Mouse (Mus musculus) adrenal gland, adult 8-10 months (tissue): Measurements from ENCODE around the gene Dnaic2. TPM values are rescaled to one million over a fixed set of nuclear protein-coding genes. Genes with fewer than 3 reads are reported as not detected.

Source experiments
- DNase-seq: peaks from one replicate; pipeline ENCODE4 v3.0.0; 2022
- total RNA-seq, 4 experiments: library from RNA; stranded (reverse); gene quantifications; 2 replicates each; pipeline ENCODE4 v1.2.4; 2022

Dnaic2 gene
- total RNA-seq, result under 1 TPM; 0.38 to 0.51 (median 0.42) TPM

DNA sequence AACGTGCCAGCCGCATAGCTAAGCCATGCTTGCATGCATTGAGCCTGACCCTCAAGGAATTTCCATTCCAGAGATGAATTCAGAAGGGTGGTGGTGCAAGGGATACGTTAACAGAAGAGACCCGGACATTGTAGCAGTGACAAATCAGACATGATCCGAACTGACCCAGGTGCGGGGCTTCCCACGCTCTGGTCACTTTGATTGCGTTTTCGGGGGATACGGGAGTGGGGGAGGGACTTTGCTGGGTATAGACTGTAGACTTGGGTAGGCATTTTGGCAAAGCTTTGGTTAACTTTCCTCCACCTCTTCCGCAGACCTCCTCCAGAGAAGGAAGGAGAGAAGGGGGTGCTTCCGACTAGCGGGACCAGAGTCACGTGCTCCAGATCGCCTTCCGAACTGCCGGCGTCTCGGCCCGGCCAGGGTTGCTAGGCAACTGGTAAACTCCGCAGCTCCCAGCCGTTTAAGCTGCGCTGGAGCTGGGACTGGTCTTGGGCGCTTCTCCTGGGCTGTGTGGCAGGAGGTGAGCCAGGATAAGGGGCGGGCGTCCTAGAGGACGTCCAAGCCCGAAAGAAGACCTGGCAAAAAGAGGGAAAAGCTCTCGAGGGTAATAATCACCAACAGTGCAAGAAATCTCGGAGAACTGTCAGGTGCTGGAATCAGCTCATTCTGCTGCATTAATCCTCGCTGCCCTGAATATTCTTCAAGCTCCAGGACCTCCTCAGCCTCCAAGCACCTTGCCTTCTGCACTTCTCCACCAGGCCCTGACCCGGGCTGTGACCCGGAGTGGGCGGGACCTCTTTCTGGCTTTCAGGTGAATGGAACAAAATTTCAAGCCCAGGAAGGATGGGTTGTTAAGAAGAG lies at the start of gene Dnaic2:
Gene Dnaic2 (plus strand): TSS at position 444 of the 861 bp plus-strand sequence.
- peak; percentile 68 for DNase-seq

DNA sequence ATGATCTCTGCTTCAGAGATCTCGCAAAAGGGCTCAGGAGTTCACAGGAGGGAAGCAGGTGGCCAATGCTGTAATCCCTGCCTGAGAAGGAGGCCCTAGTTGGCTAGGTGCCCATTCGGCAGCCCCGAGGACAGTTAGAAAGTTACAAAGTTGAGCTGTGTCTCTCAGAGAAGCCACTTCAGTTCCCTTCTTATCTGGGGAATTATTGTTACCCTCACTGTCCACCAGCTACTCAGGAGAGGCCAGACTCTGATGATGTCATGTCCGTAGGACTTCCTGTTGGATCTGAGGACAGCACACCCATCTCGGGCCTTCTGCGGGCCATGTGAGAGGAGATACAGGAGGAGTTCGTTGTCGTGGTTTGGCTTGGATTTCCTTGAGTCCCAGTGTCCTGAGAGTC lies 47.6 kb upstream of the Dnaic2 start:
- DNase-seq, result no peak

DNA sequence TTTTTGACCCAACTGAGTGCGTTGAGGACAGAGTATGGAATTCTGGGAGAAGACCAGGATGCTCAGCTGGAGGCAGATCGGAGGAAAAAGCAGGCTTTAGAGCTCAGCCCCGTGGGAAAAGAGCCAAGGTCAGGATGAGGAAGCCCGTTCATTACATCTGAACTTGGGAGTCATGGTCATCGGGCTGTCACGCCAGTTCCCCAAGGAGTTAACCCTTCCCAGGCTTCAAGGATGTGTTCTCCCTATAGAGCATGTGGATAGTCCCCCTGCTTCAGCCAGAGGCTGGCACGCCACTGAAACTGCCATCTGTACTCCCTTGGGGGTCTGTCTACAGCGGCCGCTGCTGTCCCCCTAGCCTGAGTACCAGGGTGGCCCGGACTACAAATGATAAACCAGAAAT lies 46.9 kb upstream of the Dnaic2 start:
- peak; percentile 82 for DNase-seq

DNA sequence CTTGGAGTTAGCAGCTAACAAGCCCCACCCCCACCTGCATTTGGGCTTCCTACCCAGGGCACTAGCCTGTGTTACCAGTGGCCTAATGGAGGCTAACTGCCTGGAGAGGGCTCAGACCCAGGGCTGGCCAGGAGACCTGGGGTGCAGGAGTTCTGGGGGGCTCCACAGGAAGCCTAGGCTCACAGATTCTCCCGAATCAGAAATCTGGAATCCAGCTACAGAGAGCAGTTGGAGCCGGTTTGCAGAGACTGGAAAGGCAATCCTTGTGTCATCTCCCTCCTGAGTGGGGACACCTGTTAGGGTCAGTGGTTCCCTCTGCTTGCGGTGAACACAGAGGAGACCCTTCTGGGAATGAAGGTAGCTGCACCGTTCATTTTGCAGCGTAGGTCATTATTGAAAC lies 46.2 kb upstream of the Dnaic2 start:
- no peak for DNase-seq

DNA sequence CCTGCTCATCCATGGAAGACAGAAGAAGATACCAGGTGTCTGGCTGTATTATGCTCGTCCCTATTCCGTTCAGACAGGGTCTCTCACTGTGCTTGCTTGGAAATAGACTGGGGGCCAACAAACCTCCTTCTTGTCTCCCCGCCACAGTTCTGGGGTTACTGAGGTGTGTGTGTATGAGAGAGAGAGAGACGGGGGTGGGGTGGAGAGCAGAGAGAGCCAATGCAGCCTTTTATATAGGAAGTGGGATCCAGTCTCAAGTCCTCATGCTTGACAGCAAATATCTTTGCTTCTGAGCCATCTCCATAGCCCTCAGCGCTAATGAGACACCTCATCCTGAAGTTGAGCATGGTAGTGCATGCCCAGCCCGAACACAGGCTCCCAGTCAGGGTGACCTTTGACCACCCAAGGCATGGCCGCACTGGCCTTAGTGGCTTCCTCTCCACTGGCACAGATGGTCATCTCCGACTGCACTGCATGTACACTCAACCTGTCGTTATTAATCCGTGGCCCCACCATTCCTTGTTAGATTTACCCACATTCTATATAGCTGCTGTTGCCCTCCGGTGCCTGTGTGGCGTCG lies 44.8 kb upstream of the Dnaic2 start:
- DNase-seq, result no peak

DNA sequence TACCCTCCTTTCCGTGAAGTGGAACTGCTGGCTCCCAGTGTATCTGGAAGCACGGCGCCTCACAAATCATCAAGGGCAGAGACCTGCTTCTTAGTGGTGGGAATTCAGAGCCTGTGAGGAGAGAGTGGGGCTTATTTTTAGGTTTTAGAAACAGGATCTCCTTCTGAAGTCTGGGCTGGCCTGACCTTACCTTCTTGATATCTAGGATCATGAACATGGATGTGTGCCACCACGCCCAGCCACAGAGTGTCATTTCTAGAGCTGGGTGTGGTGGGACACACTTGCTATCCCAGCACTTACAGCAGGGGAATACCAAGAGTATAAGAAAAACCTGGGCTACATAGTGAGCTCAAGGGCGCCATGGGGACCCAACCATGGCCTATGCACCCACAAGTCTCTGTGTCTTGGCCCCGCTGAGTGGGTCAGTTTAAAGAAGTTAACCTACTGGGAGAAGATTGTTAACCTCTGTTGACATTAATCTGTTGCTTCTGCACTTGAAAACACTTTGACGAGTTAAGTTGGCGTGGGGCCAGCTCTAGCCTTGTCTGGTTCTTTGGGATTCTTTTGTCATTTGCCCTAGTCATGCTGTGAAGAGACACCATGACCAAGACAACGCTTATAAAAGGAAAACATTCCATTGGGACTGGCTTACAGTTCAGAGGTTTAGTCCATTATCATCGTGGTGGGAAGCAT lies 44.0 kb upstream of the Dnaic2 start:
- no peak for DNase-seq

DNA sequence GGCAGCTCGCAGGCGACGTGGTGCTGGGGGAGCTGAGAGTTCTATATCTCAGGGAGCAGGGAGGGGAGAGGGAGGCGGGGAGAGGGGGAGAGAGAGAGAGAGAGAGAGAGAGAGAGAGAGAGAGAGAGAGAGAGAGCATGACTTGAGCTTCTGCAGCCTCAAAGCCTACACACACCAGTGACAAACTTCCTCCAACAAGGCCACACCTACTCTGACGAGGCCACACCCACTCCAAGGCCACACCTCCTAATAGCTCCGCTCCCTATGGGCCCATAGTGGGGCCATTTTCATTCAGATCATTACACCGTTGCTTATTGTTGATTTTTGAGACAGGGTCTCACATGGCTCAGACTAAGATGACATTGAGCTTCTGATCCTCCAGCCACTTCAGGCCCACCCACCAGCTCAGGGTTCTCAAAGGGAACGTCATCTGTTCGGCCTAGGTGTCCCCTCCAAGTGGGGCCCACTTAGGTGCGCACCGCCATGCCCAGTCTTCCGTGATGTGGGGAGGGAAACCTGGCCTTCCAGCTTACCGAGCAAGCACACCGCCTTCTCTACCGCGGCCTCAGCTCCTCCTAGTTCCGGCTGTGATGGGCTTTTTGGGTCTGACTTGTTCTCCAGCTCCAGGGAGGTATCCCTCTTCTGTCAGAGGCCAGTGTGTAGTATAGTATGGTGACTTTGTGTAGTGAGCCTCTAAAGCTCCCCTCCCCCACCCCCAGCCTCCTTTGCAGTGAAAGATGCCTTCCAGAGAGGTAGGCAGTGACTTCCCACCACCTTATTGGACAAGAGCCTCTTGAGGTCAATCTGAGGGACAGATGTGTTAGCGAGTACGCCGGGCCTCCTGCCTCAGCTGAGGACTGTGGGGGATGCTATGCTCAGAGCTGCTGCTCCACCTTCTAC lies 43.2 kb upstream of the Dnaic2 start:
- no peak for DNase-seq

DNA sequence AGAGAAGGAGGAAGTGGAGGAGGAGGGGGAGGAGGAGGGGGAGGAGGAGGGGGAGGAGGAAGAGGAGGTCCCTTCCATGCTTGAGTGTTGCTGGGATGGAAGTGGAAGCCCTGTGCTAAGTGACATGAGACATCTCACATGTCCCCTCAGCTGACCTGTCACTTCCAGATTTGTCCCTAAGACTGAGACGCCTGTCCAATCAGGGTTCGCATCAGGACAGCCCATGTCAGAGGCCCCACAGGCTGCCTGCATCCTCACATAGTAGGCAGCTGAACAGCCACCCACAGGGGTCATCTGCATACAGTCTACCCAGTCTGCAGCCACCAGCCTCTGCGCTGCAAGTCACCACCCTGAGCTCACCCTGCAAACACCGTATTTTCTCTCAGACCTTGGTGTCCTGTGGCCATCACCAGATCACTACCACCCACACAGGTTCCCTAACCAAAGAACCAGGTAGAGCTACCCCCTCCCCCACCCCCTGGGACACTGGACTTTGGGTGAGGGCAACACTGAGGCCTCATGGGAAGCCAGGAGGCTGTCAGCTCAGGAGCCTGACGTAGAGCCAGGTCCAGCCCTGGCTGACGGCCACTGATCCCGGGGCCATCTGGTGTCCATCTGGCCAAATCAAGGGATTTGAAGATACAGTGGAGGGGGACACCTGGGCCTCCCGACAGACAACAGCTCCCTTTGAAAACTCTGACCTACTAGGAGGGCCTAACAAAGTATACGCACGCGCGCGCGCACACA lies 42.4 kb upstream of the Dnaic2 start:
- no peak for DNase-seq

DNA sequence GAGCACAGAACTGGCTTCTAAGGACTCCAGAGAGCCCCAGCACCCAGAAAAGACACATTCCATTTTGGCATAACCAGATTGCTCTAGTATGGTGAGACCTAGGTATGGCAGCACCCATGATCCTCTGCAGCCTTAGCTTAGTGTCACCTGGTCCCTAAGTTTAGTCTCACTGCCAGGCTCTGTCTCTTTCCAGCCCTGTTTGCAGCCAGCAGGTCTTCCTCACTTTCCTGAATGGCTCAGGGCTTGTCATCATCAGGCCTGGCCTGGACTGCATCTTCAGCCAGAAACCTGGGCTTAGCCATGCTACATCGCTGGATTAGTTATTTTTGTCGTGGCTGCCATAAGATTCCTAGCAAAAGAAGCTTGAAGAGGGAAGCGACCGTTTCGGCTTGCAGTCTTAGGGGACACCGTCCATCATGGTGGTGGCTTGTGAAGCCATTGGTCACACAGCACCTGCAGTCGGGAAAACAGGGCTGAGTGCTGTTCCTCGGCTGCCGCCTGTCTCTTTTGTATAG lies 41.6 kb upstream of the Dnaic2 start:
- DNase-seq, result no peak

DNA sequence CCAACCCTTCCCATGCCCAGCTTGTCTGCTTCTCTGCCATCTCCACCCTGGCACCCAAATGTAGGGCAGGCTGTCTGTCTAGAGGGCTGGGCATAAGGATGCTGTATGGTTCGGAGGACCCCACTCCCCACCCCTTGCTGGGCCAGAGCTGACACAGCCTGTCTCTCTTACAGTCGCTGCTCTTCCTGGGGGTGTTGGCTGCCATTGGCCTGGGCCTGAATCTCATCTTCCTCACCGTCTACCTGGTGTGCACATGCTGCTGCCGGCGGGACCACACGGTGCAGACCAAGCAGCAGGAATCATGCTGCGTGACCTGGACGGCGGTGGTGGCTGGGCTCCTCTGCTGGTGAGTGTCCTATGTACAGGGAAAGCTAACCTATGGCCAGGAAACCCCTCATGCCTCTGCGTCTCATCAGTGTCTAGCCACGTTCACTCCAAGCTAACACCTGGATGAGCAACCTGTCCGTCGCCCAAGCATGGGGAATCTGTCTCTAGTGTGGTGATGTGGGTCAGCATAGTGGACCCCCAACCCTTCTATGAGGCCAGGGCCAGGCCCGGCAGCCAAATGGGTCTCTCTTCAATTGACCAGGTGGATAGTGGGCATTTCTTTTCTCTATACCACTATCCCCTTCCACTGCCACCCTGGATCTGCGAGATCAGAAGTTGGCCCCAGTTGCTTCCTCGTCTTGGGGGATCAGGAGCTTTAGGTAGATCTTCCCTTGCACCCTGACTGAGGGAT lies 40.8 kb upstream of the Dnaic2 start:
- no peak for DNase-seq

DNA sequence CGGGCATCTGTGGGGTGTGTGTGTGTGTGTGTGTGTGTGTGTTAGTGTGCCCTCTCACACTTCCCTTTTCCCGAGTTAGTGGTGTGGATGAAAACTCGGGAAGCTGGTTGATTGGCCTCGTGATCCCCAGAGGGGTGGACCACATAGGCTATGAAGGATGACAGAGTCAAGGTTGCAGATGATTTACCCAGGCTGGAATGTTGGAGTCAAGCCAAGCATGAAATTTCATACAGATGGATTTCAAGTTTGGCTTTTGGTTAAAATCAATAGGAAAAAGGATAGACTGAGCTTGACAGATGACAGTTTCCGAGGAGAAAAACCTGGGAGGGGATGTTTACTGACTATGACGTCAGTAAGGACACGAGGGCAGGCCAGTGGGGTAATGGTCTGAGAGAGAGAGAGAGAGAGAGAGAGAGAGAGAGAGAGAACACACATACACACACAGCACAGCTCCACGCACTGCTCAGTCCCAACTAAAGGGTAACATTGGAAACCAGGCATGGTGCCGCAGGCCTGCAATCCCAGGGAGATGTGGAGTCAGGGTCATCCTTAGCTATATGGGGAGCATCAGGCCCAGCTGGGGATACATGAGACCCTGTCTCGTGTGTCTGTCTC lies 39.5 kb upstream of the Dnaic2 start:
- no peak for DNase-seq

DNA sequence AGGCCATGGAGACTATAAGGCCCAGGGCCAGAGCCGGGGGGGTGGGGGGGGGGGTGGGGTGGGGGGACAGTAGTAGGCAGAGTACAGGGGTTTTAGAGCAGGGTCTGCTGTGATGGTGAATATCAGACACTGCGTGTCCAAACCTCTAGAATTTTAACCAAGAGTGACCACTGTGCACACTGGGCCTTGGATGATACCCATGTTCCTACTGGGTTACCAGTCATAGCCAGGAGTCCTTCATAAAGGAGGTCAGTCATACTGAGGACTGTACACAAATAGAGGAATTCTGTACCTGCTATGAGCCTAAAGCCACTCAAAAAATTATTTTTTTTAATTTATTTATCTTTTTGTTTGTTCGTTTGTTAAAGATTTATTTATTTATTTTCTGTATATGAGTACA lies 38.5 kb upstream of the Dnaic2 start:
- DNase-seq, result no peak

DNA sequence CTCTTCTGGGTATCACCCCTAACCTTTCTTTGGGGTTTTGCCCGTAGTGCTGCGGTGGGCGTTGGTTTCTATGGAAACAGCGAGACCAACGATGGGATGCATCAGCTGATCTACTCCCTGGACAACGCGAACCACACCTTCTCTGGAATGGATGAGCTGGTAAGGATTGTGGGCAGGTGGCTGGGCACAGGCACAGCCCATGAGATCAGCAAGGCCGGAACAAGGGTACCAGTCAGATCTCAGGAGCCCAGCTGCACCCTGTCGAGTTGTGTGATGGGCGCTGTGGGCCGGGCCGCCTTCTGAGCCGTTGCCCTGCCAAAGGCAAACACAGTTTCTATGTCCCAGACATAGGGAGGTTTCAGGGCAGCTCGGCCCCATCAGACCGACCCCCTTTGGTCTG lies 37.0 kb upstream of the Dnaic2 start:
- no peak for DNase-seq

DNA sequence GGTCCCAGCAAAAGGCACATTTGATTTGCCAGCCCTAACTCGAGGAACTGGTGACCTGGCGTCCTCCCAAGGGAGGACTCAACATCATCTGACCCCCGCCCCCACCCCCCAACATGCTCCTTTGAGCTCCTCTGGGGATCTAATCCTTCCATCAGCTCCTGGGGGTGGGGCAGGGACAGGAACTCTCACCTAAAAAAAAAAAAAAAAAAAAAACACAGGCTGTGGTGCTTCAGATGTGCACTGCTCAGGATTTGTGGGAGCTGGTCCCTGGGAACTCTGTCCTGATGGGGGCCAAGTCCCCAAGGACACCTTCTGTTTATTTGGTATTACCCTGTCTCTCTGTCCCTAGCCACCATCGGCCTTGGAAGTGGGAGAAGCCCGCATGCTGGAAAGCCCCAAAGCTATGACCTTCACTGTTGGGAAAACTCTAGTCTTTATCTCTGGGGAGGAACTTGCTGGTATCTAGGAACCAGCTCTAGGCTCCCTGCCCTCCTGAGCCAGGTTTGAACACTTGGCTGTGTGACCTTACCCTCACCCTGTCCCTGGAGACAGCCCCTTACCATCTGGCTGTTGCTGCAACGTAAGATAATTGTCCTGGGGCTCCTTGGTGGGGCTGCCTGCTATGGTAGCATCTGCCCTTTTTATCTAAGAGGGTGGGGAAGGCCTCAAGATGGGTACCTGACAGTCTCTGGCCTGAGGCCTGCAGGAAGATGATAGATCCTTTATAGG lies 35.6 kb upstream of the Dnaic2 start:
- DNase-seq, result peak; percentile 86

DNA sequence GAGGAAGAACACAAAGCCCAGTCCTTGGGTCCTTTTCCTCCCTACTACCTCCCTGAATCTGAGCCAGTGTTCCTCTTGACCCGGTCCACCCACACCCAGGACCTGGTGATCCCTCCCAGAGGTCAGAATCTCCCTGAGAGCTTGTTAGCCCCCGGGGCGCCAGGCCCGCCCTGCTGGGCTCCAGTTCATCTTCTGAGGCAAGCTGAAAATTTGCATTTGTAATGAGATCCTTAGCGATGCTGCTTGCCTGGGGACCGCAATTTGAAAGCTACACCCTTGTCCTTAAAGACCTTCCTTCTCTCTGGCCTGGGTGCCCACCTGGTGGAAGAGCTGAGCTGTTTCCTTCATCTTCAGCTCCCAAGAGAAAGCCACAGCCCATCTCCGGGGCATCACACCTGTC lies 34.6 kb upstream of the Dnaic2 start:
- DNase-seq, result no peak

DNA sequence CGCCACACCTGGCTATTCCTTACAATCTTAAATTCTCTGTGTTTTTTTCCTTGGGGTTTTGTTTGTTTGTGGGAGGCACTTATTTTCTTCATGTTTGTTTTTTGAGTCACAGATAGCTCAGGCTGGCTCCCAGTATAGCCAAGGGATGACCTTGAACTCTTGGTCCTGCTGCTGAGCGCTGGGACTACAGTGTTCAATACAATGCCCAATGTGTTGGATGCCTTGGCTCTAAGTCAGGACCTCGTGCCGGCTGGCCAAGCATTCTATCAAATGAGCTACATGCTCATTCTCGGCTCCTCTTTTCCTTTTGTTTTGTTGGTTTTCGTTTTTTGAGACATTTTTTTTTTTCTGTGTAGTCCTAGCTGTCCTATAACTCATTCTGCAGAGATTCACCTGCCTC lies 33.8 kb upstream of the Dnaic2 start:
- no peak for DNase-seq

DNA sequence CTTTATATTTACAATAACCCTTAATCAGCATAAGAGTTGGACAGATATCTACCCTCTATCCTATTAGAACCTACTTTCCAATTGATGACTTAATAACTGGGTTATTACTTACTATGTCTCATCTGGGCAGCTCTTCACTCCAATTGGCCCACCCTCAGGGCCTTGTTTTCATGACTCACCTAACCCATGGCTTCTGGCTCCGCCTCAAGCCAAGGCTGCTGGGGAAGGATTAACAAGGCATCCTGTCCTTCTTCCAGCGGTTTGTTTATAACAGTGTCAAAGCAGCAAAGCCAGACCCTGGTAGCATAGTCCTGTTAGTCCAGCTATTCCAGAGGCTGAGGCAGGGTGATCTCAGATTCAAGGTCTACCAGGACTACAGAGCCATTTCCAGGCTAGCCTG lies 32.8 kb upstream of the Dnaic2 start:
- peak; percentile 85 for DNase-seq

DNA sequence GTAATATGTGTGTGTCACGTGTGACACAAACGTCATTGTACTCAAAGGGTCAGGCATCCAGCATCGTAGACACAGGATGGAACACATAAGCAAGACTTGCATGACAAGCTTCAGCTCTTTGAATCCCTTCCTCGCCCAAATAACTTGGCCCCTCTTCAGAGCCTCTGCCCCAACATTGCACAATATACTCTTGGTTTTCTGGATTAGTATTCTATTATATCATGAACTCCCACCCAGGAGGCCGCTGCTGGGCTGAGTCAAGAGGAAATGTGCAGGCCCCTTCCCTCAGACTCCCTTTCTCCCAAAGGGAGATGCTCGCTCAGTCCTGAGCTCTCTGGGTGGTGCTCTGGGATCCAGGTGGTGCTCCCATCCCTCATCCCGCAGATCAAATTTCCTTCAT lies 28.7 kb upstream of the Dnaic2 start:
- DNase-seq, result no peak

DNA sequence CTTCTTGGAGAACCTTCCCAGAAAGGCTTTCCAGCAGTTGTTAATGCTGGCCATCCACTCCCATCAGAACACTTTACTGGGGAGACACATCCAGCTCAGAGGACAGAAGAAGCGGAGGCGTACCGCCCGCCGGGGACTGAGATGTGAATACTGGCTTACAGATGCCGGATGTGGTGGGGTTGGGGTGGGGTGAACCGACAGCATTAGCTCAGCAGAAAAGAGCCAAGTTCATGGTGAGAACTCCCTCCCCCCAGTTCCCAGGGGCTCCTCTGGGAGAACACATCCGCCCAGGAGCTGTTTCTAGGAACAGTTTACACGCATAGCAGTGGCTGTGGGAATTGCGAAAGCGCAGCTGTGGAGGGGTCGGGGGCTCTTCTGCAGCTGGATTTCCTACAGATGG lies 27.7 kb upstream of the Dnaic2 start:
- DNase-seq, result no peak
